Mouse (Mus musculus) adrenal gland, postnatal 10 days (tissue): ENCODE data around the gene Shb. TPM values are rescaled to one million over a fixed set of nuclear protein-coding genes. Genes with fewer than 3 reads are reported as not detected.
A peak's percentile ranks its signal among the peaks of the same experiment; 100 is the strongest.
"Not testable (repeated sequence)": the region's sequence is repeated elsewhere in the genome, so short reads cannot be mapped to it uniquely, and the experiment has no call there.

Experiments
- DNase-seq: peaks from one replicate; pipeline ENCODE4 v3.0.0; 2021; ENCODE audit warnings: mixed read lengths
- microRNA-seq: library from miRNA; unstranded; fragments of <30 nt; microRNA quantifications from one replicate; pipeline ENCODE4 v1.2.0, GENCODE M21; 2021
- total RNA-seq, 2 experiments: library from RNA; stranded (reverse); gene quantifications; 2 replicates each; pipeline ENCODE4 v1.2.3; 2021

Shb gene
- total RNA-seq, 2 experiments from 2014 or later = 40.4 to 72.5 TPM

DNA sequence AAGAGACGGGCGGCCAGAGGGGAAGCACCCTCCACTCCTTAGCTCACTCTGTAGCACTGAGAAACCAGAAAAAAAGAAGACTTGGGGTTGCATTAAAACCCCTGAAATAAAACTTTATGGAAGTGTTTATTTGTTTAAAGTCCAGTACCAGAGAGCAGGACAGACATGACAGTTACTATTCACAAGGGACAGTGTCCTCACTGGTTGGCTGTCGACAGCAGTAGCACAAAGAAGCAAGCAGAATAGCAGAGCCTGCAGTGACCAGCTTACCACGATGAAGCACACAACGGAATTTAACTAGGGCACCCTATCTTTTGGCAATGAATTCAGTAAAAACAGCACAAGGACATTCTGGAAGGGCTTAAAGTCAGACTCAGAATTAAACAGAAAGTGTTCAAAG lies 134.0 kb downstream of the Shb start:
- DNase-seq = not testable (repeated sequence)

DNA sequence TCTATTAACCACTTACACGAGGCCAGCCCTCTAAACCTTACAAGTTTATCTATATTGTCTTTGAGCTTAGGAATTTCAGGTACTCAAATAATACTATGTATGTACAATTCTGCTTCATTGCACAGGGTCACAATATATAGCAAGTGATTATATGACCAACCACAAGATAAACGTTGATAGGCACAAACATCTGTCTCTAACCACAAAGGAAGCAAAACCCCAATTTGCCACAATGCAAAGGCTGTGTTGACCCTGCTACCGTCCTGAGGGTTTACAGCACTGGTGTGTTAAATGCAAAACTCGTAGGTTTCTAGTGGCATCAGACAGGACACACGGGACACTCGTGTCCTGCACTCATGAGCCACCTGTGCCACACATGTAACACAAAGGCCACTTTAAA lies 136.1 kb downstream of the Shb start:
- DNase-seq = not testable (repeated sequence)

DNA sequence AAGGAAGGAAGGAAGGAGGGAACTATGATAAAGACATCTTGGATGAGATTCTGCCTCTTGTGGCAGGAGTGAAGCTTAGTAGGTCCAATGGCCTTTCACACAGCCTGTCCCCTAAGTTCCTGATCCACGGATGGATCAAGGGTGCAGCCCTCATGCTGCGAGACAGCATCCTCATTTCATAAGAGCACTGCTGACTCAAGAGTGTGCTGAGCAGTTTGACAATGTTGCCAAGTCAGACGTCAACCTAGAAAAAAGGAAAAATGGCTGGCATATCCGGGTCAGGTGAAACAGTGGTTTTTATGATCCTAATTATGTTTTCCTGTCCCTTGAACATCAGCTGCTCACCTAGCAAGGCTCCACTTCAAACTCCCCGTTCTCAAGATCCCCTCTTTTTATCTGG lies 138.6 kb downstream of the Shb start:
- no peak for DNase-seq

DNA sequence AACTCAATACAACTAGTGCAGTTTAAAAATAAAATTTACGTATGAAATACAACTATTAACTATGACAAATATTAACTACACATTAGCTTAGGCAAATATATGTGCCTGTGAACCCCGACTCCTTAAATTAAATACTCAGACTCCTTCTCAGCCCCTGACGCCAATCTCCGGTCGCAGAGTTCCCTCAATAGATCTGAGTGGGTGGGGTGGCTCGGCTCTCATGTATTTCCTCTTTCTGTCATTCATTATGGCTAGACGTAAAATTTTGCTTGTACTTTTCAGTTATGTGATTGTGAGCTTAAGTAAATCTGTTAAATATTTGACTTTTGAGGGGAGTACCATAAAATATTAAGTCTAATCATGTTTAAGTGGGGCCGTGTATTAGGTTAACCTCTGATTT lies 139.3 kb downstream of the Shb start:
- no peak for DNase-seq

DNA sequence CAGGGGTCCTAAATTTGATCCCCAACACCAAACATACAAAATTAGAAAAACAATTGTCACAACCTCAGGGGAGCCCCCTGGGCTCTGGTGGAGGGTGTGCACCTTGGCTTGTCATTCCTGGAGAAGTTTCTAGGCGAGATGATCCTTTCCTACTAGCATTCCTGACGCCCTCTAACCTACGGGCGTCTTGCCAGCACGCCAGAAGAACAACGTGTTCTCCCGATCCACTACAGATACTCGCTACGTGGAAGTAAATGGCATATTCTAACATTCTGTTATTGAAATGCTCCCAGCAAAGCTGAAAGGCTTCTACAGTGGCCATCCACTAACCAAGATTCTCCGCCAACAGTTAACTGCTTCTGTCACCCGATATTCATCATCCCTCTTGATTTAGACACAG lies 139.7 kb downstream of the Shb start:
- no peak for DNase-seq

DNA sequence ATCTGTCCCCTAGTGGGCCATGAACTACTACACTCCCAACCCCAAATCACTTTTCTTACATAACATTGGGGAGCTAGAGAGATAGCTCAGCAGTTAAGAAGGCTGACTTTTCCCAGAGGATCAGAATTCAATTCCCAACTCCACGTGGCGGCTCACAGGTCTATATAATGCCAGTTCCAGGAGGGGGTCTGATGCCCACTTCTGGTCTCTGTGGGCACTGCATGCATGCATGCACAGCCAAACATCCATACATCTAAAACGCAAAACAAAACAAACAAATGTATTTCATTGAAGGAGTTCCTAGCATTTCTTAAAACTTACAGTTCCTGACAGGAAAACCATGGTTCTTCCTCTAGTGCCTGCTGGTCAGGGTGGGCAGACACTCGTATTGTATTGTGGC lies 140.2 kb downstream of the Shb start:
- no peak for DNase-seq

DNA sequence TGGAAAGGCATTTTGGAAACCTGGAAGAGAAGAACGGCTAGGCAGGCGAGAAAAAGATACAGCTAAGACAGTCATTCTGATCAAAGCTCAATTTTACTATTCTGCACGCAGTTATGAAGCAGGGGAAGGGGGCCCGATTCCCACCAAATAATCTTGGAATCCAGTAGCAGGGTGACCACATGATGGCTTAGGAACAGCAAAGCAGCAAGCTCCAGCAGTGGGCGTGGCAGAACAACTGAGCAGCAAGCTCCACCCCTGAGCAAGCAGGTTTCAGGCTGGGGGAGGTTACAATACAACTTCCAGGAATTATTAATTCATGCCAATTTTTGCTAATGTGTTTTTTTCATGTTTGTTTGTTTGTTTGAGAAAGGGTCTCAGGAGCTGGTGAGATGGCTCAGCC lies 145.0 kb downstream of the Shb start:
- not testable (repeated sequence) for DNase-seq

DNA sequence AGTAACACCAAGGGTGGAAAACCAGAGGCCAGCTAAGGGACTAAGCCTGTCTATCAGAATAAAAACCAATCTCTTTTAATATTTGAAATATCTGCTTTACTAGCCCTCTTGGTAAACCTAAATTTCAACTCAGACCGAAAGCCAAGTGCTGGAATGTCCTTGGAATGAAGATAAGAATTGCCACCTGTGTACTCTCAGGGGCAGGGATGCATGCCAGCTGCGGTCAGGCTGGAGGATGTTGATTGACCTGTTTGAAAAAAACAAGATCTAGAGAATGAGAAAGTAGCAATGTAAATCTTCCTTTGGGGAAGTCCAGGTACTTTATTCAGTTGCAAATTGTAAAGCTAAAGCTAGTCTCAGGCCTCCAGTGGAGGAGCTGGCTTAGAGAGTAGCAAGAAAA lies 150.1 kb downstream of the Shb start:
- not testable (repeated sequence) for DNase-seq

DNA sequence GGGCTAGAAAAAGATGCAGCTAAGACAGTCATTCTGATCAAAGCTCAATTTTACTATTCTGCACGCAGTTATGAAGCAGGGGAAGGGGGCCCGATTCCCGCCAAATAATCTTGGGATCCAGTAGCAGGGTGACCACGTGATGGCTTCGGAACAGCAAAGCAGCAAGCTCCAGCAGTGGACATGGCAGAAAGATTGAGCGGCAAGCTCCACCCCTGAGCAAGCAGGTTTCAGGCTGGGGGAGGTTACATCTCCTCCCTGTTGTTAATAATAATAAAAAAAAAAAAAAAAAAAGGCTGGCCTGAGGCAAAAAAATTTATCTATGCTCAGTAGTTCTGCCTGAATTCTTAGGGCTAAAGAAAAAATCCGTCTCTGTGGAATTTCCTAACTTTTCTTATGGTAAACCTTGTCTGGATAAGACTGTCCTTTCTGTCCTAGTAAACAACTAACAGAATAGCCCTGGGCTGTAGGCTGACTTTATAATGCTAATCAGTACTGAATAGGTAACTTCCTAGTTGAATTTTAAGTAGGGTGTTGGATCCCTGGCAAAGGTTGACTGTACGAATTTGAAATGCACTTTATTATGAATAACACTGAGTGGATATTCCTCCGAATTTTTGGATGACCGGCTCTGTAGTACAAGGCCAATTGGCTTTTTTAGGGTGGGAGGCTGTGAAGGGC lies 151.2 kb downstream of the Shb start:
- not testable (repeated sequence) for DNase-seq

DNA sequence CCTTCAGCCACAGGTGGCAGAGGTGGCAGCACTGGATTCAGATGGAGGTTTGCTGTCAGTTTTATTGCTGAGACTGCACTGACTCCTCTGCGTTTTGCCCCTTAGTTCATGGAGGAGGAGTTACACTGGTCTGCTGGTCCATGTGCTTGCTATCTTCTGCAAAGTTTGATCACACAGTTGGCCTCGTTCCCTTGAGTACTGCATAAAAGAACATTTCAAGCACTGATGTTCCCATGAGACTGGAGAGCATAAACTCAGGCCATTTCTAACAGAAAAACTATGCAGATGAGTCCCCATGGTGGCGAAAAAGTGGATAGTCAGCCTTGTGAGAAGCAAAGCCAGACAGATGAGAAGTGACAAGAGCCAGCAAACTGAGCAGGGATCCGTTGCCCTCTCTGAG lies 155.7 kb downstream of the Shb start:
- DNase-seq = peak; percentile 12

DNA sequence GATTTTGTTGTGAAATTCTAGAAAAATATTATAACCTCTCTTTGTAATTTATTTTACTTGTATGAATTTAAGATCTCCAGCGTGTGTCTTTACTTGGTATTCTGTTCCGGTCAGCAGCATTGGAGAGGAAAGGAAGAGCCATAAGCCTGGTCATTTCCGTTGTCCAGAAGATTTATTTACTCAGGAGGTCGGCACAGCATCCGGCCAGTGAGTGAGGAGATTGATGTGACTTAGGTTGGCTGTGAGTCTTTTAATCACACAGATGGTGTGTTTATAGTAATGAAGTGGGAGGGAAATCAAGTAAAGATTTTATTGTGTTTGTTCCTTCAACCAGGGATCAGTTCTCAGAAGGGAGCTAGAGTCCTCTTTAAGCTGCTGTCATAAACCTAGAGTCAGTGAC lies 157.4 kb downstream of the Shb start:
- no peak for DNase-seq

Small RNAs within 50 kb of the gene (microRNA-seq; reads per million reads assigned to microRNA genes)
- gene Gm22518 = not detected
- not detected for gene Gm25692

Other genes with a start within 250 kb of the Shb start
- gene Trmt10b, start 235.3 kb downstream of the Shb start, total RNA-seq = 10 to 100 TPM in 1 of 2 experiments, 1 to 10 TPM in 1; 8.4 to 12.0 TPM
- 10 to 100 TPM; 25.4 to 28.4 TPM for gene Dcaf10, start 190.4 kb downstream of the Shb start, total RNA-seq
- gene Exosc3, start 189.7 kb downstream of the Shb start, total RNA-seq = 10 to 100 TPM; 22.8 to 24.5 TPM
- gene Slc25a51, start 123.7 kb downstream of the Shb start, total RNA-seq = 100 to 1,000 TPM; 360 to 448 TPM